Mouse (Mus musculus): ENCODE data around the gene Ofcc1.

Gene Ofcc1

GRCm38 (mm10) chr13:40000236-40000635 is 361.0 kb downstream of the Ofcc1 start:
- no peak for DNase-seq (ENCODE audit: low read depth in 2 of 2, low spot score in 2 of 2)

DNA sequence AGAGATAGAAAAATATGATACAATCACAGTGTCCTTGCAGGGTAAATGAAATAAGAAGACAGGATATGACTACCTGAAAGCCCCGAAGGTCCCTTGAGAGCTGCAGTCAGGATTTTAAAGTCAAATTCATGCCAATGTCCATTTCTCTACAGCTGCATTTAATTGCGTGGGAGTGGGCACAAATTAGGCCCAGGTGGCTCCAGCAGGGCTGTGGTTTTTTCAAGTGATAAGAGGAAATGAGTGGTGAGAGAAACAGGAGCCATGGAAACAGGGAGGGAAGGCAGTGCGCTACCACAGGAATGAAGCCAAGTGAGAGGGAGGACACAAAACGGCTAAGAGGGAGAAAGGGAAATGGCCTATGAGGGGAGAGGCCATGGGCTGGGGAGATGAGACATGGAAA is 363.3 kb downstream of the Ofcc1 start:
- DNase-seq (ENCODE audit: low read depth in 2 of 2, low spot score in 2 of 2), result no peak

DNA sequence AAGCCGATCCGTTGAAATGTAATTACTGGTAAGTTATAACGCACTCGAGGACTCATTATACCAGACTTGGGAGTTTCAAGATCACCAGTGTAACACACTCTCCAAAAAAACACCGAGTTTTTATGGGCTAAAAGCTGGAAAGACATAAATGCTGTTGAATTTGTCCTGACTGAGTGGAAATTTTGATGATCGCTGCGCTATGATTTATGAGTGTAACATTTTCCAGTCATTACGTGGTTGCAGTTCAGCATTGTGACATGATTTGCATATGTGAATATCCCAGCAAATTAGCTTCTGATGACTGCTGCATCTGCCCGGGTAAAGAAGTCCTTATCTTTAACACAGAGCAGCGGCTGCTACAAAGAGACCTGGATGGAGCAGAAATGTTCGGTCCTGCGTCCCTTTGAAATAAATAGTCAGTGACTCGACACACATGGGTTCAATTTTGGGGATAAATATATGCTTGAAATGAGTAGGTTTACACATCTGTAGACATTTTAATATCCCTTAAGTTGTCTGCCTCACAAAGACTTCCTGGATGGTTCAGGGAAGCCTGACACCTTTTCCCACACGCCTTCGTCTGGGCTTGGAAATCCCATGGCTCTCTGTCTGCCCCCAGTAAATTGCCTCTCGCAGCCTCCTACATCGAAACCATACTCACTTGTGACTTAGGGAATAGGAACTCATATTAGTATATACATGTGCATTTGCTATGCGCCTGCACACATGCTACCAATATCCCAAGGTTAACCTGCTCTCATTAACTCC is 381.8 kb downstream of the Ofcc1 start:
- DNase-seq (ENCODE audit: low read depth in 2 of 2, low spot score in 2 of 2), result no peak

DNA sequence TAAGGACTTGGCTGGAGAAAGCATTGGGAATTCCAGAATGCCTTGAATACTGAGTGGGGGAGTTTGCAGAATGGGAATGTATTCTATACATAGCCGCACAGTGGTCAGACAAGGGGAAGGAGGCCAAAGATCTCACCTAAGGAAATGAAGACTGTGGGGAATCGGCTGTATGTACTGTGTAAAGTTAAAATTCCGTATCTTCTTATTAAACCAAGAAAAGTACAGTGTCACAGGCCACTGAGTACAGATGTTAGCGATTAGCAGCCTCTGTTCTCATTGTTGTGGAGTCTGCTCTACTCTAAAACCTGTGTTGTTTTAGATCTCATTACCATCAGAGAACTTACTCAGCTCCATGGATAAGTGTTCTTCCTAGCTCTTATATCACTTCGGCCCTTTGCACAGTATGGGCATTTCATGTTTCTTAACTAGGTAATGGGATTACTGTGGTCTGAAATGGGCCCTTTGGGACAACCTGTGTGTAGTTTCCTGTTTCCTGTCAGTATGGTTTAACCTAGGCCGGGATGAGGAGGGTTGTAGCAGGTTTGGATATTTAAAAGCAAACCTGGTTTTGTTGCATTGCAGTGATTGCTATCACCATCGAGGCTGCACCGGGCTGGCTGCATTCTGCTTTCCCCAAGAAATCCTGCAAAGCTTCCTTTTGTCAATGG is 392.8 kb downstream of the Ofcc1 start:
- DNase-seq (ENCODE audit: low read depth in 2 of 2, low spot score in 2 of 2), result no peak

GRCm38 (mm10) chr13:39957226-39957625 is 404.0 kb downstream of the Ofcc1 start:
- no peak for DNase-seq (ENCODE audit: low read depth in 2 of 2, low spot score in 2 of 2)

DNA sequence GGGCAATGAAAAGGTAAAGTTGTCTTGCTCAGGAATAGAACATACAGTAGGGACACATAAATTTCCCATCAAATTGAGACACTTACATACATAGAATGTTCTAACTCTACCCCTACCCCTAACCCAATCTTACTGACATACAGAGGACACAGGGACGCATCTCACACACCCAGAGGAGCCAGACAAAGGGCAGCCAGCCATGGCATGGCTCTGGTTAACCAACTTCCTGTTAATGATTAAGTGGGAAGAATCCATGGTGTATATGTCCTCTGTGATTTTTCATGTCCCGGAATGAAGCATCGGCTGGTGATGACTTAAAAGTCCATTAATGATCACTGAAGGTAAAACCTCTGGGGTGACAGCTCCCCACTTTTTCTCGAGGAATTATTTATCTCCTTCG is 405.2 kb downstream of the Ofcc1 start:
- no peak for DNase-seq (ENCODE audit: low read depth in 2 of 2, low spot score in 2 of 2)
